Mouse (Mus musculus) left cerebral cortex, postnatal 36 days (tissue): ENCODE results near the gene Fry. TPM values are rescaled to one million over a fixed set of nuclear protein-coding genes. Genes with fewer than 3 reads are reported as not detected.
A peak's percentile ranks its signal among the peaks of the same experiment; 100 is the strongest.

Experiments
- DNase-seq, 2 experiments: peaks; one replicate each; pipeline ENCODE4 v3.0.0; 2021 to 2022; ENCODE audit warnings: low spot score in 2 of 2, mixed read lengths in 1 of 2
- intact Hi-C: fragments of 180-260 bp; cut with DNase I; formaldehyde crosslinking; loops from one replicate; pipeline ENCODE4 v1.15.1; 2025
- total RNA-seq, 2 experiments: library from RNA; stranded (reverse); gene quantifications; 2 replicates each; pipeline ENCODE4 v1.2.3; 2021

Fry gene
- total RNA-seq, 2 experiments from 2014 or later: 166 to 217 TPM

DNA sequence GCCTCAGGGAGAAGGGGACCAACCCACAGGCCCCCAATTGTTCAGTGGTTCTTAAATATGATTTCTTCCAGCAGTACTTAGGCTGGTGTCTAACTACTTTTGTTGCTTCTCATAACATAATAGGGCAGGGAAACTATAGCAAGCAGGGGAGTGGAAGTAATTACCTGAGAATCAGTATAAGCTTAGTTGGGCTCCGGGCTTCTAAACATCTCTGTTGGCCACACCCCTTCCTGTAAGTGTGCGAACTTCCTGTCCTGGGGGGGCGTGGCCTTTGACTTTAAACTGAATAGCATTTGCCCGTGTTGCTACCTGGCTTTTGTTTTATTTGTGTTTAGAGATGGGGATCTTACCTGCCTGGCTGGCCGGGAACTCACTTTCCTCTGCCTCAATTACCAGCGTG is 172.8 kb downstream of the Fry start:
- no peak for DNase-seq
- intact Hi-C loops: no loop called here

DNA sequence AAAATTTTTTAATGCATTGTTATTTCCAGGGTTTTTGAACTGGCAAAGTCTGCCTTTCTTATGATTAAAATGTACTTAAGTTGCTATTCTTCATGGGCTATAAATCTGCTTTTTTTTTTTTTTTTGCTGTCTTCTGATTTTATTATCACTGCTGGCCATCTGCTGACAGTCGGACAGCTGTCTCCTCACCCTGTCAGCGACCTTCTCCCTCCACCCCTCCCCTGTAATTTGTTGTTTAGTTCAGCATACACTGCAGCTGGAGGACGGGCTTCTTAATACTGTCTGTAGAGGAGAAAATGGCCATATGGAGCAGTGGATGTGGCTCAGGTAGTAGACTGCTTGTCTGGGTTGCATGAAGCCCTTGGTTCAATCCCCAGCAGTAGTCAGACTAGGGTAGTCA is 173.7 kb downstream of the Fry start:
- intact Hi-C loops: no loop called here
- no peak for DNase-seq

DNA sequence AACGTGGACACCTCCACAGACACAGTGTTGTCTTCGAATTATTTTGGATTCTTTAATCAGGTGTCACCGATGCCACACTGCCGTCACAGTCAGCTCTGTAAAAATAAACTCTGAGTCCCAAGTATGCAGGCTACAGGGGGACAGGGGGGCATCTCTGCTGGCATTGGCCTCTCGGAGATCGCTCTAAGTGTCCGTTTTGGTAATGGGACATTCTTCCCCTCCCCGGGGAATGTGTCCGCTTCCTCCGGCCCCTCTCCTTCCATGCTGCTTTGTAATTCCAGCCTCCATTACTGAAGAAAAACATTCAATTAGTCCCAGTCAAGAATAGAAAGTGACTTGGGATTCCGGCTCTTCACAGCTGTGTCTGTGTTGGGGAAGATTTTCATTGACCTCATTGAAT is 175.9 kb downstream of the Fry start:
- no peak for DNase-seq

DNA sequence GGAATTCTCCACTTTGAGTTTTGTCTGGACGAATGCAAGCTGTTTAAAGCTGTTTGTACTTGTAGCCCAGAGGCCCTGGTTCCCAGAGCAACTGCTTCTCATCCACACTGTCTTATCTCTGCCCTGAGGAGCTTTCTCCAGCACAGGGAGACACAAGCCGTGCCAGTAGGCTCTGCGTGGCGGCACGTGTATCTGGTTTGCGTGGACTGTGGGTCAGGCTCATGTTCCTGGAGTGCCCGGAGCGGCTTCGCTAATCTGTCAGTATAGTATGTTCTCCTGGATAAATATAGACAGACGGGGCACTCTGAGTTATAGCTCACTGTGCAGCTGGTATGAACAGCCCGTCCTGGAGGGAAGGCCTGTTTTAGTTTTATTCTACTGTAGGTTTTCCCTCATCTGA is 176.7 kb downstream of the Fry start:
- intact Hi-C loops: no loop called here
- peak; percentile 29 to 32 for DNase-seq

More for the DNA sequence above, 175.9 kb downstream of the Fry start:
- intact Hi-C loops: no loop called here

DNA sequence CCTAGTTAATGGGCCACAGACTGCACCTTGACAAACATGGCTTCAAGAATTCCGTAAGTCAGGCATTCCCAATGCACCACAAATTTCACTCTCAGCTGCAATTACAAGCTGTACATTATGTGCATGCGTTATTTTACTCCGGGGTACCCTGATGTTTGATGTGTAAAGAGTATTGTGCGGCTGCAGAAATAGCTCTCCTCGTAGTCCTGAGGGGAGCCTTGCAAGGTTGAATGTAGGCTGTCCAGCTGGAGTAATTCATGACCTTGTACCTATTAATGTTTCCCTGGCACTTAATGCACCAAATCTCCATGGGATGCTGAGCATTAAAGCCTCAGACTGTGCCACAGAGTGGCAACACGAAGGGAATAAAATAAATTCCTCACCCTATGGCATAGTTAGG is 180.5 kb downstream of the Fry start:
- DNase-seq: no peak
- intact Hi-C loops: no loop called here

DNA sequence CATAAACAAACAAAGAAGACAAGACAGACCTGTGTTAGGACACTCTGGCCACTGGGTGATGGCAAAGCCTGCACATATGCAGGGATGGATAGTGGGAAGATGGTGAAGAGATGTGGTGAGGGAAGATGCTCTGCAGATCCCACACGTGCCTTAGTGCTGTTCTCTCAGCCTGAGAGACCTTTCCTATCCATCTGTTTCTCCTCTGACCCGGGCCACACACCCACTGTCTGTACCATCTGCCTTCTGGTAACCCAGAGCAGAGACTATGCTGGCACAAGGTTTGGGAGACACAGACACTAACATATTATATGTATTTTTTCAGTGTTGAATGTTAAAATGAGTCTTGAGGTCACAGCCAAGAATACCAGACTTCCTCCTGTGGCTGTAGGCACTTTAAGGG is 183.7 kb downstream of the Fry start:
- intact Hi-C loops: no loop called here
- DNase-seq: no peak

DNA sequence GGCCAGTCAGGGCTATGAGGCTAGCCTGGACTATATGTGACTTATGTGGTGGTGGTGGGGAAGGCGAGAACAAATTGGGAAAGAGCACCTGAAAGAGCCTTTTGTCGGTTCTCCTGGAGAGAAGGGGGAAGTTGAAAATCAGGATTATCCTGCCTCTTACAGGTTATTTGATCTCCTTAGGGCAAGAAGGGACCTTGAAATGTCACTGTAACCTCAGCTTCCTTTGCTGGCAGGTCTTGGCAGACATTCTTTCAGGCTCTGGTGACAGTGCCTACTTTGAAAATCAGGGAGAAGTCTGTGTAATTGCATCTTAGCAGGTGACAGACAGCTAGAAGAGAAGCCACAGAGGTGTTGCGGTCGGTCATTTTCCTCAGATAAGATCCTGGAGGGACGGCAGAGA is 184.6 kb downstream of the Fry start:
- DNase-seq: no peak
- intact Hi-C loops: no loop called here

DNA sequence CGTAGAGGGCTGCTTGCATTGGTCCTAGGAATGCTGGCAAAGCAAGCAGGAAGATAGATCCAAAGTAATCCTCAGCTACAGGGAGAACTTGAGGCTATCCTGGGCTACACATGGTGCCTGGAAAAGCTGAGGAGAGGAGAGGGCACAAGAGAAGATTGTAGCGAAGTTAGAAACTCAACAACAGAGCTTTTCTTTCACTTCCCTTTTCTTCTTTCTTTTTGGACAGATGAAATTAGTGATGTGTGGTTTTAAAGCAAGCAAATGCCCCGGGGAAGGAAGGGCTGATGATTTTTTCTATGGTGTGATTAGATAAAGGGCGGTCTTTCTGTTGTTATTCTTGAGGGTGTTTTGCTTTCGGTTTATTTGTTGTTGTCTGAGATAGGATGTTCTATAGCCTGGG is 188.1 kb downstream of the Fry start:
- DNase-seq: no peak
- intact Hi-C loops: no loop called here

DNA sequence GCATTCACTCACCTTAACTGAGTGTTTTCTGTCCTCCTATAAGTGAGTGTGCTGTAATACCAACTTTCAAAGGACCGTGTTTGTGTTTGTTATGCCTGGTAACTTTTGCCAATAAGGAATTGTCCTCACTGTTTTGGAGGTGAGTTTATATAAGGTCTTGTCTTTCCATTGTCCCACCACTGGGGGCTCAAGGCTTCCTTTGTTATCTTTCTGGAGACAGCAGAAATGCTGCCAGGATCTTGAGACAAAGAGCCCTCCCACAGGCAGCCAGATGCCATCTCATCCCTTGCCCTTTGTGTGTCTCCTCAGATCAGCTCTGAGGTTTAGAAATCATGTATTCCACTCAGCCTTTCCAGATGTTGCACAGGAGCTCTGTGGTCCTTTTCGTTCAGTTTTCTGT is 194.8 kb downstream of the Fry start:
- intact Hi-C loops: no loop called here
- no peak for DNase-seq

DNA sequence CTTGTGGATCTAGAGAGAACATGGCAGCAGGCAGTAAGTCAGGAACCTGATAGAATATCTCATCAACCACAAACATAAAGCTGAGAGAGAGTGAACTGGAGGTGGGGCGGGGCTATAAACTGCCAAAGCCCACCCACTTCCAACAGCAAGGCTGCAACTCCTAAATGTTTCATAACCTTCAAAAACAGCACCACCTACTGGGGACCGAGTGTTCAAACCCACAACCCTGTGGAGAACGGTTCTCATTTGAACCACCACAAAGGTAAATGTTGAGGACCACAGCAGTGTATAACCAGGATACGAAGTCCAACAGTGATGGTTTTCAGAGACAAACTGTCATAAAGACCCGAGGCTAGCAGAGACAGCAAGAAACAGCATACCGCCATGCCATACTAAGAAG is 196.1 kb downstream of the Fry start:
- intact Hi-C loops: no loop called here
- DNase-seq: no peak

DNA sequence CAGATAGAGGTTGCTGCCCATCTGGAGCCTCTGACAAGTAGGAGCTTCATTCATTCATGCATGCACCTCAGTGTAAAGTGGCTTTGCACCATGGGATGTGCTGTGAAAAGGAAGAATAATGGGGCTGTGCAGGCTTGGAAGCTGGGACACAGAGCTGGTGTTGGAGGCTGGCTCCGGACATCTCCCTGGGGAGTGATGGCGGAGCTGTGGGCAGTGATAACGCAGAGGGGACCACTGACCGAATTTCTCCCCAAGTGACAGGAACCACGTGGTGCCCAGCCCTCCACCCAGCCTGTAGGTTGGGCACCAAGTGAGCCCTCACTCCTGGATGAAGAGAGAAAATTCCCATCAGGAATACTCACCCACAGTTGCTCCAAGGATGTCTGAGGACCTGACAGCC is 207.0 kb downstream of the Fry start:
- intact Hi-C loops: no loop called here
- no peak for DNase-seq

DNA sequence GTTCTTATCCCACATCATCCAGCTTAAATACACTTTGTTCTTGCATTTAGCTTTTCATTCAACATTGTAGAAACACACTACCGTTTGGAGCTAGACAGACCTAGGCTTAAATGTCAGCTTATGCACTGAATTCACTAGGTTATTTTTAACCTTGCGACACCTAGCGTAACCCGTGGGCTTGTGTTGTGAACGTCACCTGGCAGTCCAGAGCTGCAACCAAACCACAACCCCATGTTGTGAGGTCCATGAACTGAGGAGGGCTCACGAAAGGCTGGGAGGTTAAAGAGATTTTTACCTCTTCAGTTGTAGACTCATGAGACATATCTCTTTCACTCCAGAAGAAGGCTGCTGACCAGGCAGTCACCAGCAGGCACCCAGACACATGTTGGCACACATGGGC is 210.2 kb downstream of the Fry start:
- intact Hi-C loops: no loop called here
- no peak for DNase-seq

DNA sequence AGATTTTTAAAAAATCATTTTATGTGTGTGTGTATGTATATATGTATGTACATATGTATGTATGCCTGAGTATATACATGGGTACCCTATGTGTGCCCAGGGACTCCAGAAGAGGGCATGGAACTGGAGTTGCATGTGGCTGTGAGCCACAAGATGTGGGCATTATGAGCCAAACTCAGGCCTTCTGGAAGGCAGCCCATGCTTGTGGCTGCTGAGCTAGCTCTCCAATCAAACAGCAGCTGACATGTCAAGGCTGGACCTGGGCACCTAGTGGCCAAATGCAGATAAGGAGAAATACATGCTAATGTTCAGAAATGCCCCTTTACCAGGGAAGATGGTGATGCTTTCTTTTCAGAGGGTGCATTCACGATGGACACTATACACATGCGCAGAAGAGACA is 213.4 kb downstream of the Fry start:
- intact Hi-C loops: no loop called here
- DNase-seq: no peak

DNA sequence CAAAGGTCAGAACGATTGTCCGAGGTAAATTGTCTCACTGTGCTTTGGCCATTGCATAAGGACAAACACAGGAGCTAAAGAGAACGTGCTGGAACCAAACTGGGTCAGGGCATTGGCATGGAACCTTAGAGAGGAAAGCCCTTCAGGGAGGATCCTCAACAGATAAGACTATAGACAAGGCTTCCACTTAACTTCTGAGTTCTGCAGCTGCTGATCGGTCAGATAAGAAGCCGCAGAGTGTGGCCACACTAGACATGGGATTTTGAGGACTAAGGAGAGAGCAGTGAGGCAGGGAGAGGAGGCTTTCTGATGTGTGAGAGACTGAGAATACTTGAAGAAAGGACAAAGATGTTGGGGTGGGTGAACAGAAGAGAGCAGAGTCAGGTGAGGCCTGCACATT is 214.4 kb downstream of the Fry start:
- no peak for DNase-seq

DNA sequence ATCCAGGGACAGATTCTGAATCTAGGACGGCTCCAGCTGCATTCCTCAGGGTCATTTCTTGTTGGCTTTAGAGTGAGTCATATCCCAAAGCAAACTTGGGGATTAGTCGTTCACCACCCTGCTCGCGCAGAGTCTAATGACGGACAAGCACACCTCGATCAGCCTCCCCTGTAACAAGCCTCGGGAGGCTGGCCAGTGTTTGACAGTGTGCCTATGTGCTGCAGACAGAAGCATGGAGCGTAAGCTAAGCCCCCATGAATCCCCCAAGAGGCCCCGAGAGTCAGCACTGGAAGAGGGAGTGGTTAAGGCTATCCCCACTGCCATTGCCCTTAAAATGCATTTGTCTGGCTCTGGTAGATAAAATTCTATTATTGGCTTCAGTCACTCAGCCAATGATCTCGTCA is 214.9 kb downstream of the Fry start:
- intact Hi-C loops: no loop called here
- no peak for DNase-seq

More for the DNA sequence above, 214.4 kb downstream of the Fry start:
- intact Hi-C loops: no loop called here

DNA sequence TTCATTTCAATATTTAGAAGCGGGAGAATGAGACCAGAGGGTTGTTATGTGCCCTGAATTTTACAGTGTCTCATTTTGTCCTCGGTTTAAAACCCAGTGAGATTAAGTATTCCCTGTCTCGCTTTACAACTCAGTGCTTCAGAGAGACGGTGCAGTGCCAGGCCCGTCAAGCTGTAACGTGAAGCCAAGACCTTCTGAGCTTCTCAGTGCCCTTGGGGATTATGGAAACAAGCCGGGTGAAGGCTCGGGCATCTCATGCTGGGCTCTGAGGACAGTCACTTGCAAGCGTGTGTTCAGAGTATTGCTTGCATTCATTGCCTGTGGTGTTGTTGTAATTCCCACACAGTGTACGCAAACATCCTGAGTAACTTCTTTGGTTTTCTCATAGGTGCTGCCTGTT is 218.0 kb downstream of the Fry start:
- DNase-seq: no peak
- intact Hi-C loops: no loop called here

DNA sequence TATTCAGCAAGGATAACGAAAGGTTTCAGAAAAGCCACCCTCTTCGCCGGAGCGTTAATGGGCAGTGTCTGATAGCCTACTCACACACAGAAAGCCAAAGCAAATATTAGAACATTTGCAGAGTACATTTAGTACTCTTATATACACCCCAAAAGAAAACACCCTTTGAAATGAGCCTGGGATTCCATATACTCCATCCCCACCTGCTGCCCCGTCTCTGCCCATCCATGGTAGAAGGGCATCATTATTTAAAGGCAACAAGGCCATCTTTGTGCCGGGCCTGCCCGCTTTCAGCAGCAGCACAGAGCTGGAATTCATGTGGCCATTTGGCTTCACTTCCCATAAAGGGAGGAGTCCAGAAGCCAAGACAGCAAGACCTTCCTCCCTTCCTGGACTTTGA is 219.3 kb downstream of the Fry start:
- intact Hi-C loops: no loop called here
- DNase-seq: no peak

DNA sequence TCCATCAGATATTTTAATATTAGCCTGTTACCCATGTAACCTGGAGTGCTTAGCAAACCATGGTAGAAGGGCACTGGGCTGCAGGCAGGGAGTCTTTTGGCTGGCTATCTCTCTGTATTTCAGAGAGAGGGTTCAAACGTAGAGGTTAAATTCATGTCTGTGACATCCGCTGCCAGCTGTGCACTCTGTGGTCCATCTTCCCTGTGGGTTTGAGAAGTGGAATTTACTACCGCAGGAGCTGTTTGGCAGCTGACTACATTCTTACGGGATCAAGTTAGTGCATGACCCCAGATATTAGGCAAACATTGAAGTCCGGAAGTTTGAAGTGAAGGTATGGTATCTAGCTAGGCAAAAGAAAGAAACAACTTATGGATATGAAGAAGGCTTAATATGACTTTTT is 222.5 kb downstream of the Fry start:
- intact Hi-C loops: no loop called here

DNA sequence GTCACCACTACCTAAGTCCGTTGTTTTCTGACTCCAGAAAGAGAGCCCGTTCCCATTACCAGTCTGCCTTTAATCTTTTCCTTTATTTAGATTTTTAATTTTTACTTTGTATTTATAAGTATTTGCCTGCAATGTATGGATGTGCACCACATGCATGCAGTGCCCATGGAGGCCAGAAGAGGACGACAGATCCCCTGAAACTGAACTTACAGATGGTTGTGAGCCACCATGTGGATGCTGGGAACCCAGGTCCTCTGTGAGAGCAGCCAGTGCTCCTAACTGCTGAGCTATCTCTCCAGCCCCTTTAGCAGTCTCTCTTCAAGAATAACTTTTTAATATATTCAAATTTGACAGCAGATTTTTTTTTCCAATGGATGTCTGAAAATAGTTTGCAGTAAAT is 223.7 kb downstream of the Fry start:
- intact Hi-C loops: no loop called here
- no peak for DNase-seq

More for the DNA sequence above, 222.5 kb downstream of the Fry start:
- DNase-seq: no peak

DNA sequence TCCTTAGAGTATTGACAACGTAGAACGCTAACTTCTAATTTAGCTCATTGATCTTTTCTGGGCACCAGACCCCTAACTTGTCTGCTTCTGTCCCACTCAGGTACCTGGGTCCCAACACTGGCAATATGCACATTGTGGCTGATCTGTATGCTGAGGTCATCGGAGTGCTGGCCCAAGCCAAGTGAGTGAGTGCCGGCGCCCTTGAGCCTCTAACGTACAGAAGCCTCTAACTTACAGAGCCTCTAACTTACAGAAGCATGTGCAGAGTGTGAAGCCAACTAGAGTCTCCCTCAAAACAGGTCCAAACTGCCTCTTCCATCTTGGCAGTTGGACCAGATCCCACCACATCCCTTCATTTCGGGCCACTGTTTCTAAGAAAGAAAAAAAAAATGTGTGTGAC is 227.5 kb downstream of the Fry start:
- DNase-seq: no peak
- intact Hi-C loops: loop anchor here (5.0 kb wide), 1 partner anchor 179 kb away; no protein-coding TSS in a partner anchor

DNA sequence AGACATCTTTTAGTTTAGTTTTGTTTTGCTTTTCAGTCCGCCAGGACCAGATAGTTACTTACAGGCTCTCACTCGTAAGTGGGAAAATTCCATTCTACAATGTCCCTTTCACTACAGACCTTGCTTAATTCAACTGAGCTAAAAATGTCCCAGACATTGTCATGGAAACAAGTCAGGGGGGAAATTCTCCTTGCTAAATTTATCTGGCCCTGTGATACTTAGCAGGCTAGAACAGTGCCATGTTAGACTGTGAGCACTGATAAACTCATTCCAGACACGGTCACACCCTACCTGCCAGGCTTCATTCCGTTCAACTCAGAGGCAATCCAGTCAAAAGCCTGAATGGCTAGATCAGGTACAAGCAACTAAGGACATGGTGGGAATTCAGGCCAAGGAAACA is 227.9 kb downstream of the Fry start:
- intact Hi-C loops: loop anchor here (5.0 kb wide), 1 partner anchor 179 kb away; no protein-coding TSS in a partner anchor
- no peak for DNase-seq

DNA sequence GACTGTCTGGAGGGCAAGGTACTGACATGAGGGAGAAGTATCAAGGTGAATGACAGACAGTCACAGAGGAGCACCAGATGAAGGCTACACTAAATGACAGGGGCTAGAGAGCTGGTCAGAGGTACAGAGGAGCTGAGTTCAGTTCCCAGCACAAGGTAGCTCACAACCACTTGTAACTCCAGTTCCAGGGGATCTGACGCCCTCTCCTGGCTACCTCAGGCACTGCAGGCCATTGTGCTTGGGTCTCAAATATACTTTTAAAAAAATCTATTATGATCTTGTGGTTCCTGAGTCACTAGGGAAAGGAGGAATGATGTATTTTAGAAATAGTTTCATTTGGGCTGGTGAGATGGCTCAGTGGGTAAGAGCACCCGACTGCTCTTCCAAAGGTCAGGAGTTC is 229.4 kb downstream of the Fry start:
- no peak for DNase-seq
- intact Hi-C loops: loop anchor here (5.0 kb wide), 1 partner anchor 181 kb away; no protein-coding TSS in a partner anchor

DNA sequence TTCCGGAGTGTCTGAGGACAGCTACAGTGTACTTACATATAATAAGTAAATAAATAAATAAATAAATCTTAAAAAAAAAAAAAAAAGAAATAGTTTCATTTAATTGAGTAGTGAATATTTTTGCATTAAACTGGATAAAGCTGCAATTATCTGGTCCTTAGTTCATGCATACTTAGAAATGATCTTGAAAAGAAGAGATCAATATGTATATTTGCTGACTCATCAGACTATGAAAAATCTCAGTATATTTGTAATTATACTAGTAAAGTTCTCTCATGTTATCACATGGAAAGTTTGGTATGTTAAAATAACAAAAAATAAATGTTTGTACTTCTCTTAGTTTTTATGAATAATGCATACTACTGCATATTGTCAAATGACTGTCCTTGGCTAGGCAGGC is 229.9 kb downstream of the Fry start:
- no peak for DNase-seq
- intact Hi-C loops: loop anchor here (5.0 kb wide), 1 partner anchor 181 kb away; no protein-coding TSS in a partner anchor
